Comparison of ENCODE assay signal across 24 mouse cellular contexts in genomic region chr4:102136366-102136849, GRCm38 (mm10). TPM values are rescaled to one million over a fixed set of nuclear protein-coding genes. Genes with fewer than 3 reads are reported as not detected.
DNase-seq lines count a peak whose midpoint lies in the region; ATAC-seq lines count a peak whose summit lies in the region.
"Had no signal": no experiment of that assay in that cellular context is flagged by ENCODE, and none has a peak within 500 bp of the region (broad histone marks: within the 10 kb centered on the region; RNA-seq: fewer than 3 reads in every experiment).

No protein-coding gene starts in this region.

- 79% methylated on average over 3 of the region's 3 CpGs for WGBS in forebrain, embryonic 12.5 days

- H3K4me2 ChIP-seq in forebrain, embryonic 12.5 days, result no peak overlapping the region
- H3K4me2 ChIP-seq: embryonic facial prominence, embryonic 13.5 days; forebrain, embryonic 13.5 days; heart, embryonic 11.5 days; hindbrain, embryonic 13.5 days; intestine, embryonic 15.5 days had no signal

- ATAC-seq in cerebellum, adult (ENCODE audit: insufficient number of reproducible peaks, low FRiP score, low TSS enrichment), result peak; percentile 71; the same call in 1 of the 2 replicates
- ATAC-seq in forebrain, embryonic 12.5 days (ENCODE audit: low FRiP score), result no peak
- ATAC-seq: activated CD4-positive, CD25-positive, alpha-beta regulatory T cell, adult 4 months; forebrain, embryonic 13.5 days; forebrain, embryonic 16.5 days; hindbrain, embryonic 16.5 days; intestine, embryonic 15.5 days had no signal

- no peak for DNase-seq in cerebellum, postnatal 4 days (ENCODE audit: low spot score in 2 of 2)
- DNase-seq in heart, adult 11 months, result peak; percentile 71
- no peak for DNase-seq in heart, postnatal 14 days
- DNase-seq in cerebellum, postnatal 25 days, result peak; percentile 39 to 41
- DNase-seq: adrenal gland, adult 8-10 months; adrenal gland, postnatal 25 days; gastrocnemius, postnatal 10 days; gastrocnemius, postnatal 36 days; heart, postnatal 36 days; kidney, adult 11 months; kidney, adult 8-10 months had no signal

- H3K4me1 ChIP-seq in forebrain, embryonic 12.5 days, result no peaks in the 10 kb centered on the region
- H3K4me1 ChIP-seq: embryonic facial prominence, embryonic 10.5 days; embryonic facial prominence, embryonic 13.5 days; forebrain, embryonic 13.5 days; hindbrain, embryonic 10.5 days; hindbrain, embryonic 13.5 days; intestine, embryonic 15.5 days had no signal

- H3K9me3 ChIP-seq in forebrain, embryonic 12.5 days, result no peaks in the 10 kb centered on the region
- H3K9me3 ChIP-seq: embryonic facial prominence, embryonic 10.5 days; embryonic facial prominence, embryonic 13.5 days; forebrain, embryonic 13.5 days; hindbrain, embryonic 10.5 days; hindbrain, embryonic 13.5 days; intestine, embryonic 15.5 days had no signal

- intact Hi-C loops in heart, postnatal 14 days (cut with DNase I), result no loop called here

- no peak overlapping the region for H3K9ac ChIP-seq in forebrain, embryonic 12.5 days
- H3K9ac ChIP-seq: embryonic facial prominence, embryonic 13.5 days; forebrain, embryonic 13.5 days; hindbrain, embryonic 13.5 days; intestine, embryonic 15.5 days had no signal

- H3K36me3 ChIP-seq in forebrain, embryonic 12.5 days (replicated peaks), result no peaks in the 10 kb centered on the region
- H3K36me3 ChIP-seq: embryonic facial prominence, embryonic 10.5 days; embryonic facial prominence, embryonic 13.5 days; hindbrain, embryonic 10.5 days; hindbrain, embryonic 13.5 days; intestine, embryonic 15.5 days had no signal

- no peak overlapping the region for H3K27ac ChIP-seq in forebrain, embryonic 12.5 days
- H3K27ac ChIP-seq: embryonic facial prominence, embryonic 10.5 days; embryonic facial prominence, embryonic 13.5 days; forebrain, embryonic 13.5 days; hindbrain, embryonic 10.5 days; hindbrain, embryonic 13.5 days; intestine, embryonic 15.5 days had no signal

- no peaks in the 10 kb centered on the region for H3K27me3 ChIP-seq in forebrain, embryonic 12.5 days
- H3K27me3 ChIP-seq: embryonic facial prominence, embryonic 13.5 days; forebrain, embryonic 13.5 days; hindbrain, embryonic 13.5 days; intestine, embryonic 15.5 days had no signal

- no peak overlapping the region for H3K4me3 ChIP-seq in forebrain, embryonic 12.5 days (replicated peaks)
- H3K4me3 ChIP-seq: embryonic facial prominence, embryonic 10.5 days; embryonic facial prominence, embryonic 13.5 days; erythroblast, embryonic 14.5 days; forebrain, embryonic 13.5 days; hindbrain, embryonic 10.5 days; hindbrain, embryonic 13.5 days; intestine, embryonic 15.5 days had no signal

RNA-seq across cellular contexts. Expression of gene Pde4b, which starts 49.1 kb away (rescaled TPM):
- total RNA-seq in heart, postnatal 14 days (2021), result 10 to 100 TPM; 45.3 to 46.5 TPM
- 7.5 and 10.0 TPM in 2 replicates for polyA plus RNA-seq in forebrain, embryonic 12.5 days (2016; fragmentation: Nextera tagmentation; extraction: Ambion mirVana)

Comparison
In these comparisons a context has a peak if more than half of its experiments do, and no peak if none do; other contexts are left out.
1. DNase-seq: peak in heart, adult 11 months (single experiment) and cerebellum, postnatal 25 days (2 of 2); none in cerebellum, postnatal 4 days (0 of 2) and heart, postnatal 14 days (0 of 2).